Mouse (Mus musculus): ENCODE measurements at regions not wholly inside any gene's neighbourhood (a gene's known extent, or its start where the extent isn't known, plus 50 kb on each side); places are given as distances from the start of the nearest gene placed in this dataset.
A peak's percentile ranks its signal among the peaks of the same experiment; 100 is the strongest.

- DNase-seq (ENCODE audit: low spot score in 2 of 2) = no peak
Observed at GRCm38 (mm10) chr11:112355311-112355710, 426.7 kb upstream of the Sox9 start.

- DNase-seq (ENCODE audit: low spot score in 2 of 2) = peak in 1 of 2 experiments; percentile 6
Observed at GRCm38 (mm10) chr11:112366715-112367114, 415.3 kb upstream of the Sox9 start.

GRCm38 (mm10) chr11:112370941-112371340, 411.1 kb upstream of the Sox9 start:
- no peak for DNase-seq (ENCODE audit: low spot score in 2 of 2)

- DNase-seq (ENCODE audit: low spot score in 2 of 2) = peak in 1 of 2 experiments; percentile 10
Observed at GRCm38 (mm10) chr11:112400069-112400468, 382.0 kb upstream of the Sox9 start.

GRCm38 (mm10) chr11:112407681-112408080, 374.3 kb upstream of the Sox9 start:
- no peak for DNase-seq (ENCODE audit: low spot score in 2 of 2)

- DNase-seq (ENCODE audit: low spot score in 2 of 2) = no peak
Observed at GRCm38 (mm10) chr11:112412434-112412833, 369.6 kb upstream of the Sox9 start.

- no peak for DNase-seq (ENCODE audit: low spot score in 2 of 2)
Observed at GRCm38 (mm10) chr11:112442639-112443038, 339.4 kb upstream of the Sox9 start.

GRCm38 (mm10) chr11:112443890-112444289, 338.1 kb upstream of the Sox9 start:
- no peak for DNase-seq (ENCODE audit: low spot score in 2 of 2)

GRCm38 (mm10) chr11:112449632-112450031, 332.4 kb upstream of the Sox9 start:
- DNase-seq (ENCODE audit: low spot score in 2 of 2) = no peak

- DNase-seq (ENCODE audit: low spot score in 2 of 2) = no peak
Observed at GRCm38 (mm10) chr11:112450227-112450626, 331.8 kb upstream of the Sox9 start.

- no peak for DNase-seq (ENCODE audit: low spot score in 2 of 2)
Observed at GRCm38 (mm10) chr11:112458075-112458474, 323.9 kb upstream of the Sox9 start.

GRCm38 (mm10) chr11:112463121-112463520, 318.9 kb upstream of the Sox9 start:
- peak in 1 of 2 experiments; percentile 17 for DNase-seq (ENCODE audit: low spot score in 2 of 2)

GRCm38 (mm10) chr11:112464386-112464785, 317.6 kb upstream of the Sox9 start:
- no peak for DNase-seq (ENCODE audit: low spot score in 2 of 2)

GRCm38 (mm10) chr11:112470336-112470735, 311.7 kb upstream of the Sox9 start:
- peak; percentile 7 to 91 for DNase-seq (ENCODE audit: low spot score in 2 of 2)

- DNase-seq (ENCODE audit: low spot score in 2 of 2) = no peak
Observed at GRCm38 (mm10) chr11:112473237-112473636, 308.8 kb upstream of the Sox9 start.

GRCm38 (mm10) chr11:112473681-112474080, 308.3 kb upstream of the Sox9 start:
- DNase-seq (ENCODE audit: low spot score in 2 of 2) = no peak

- no peak for DNase-seq (ENCODE audit: low spot score in 2 of 2)
Observed at GRCm38 (mm10) chr11:112480360-112480759, 301.7 kb upstream of the Sox9 start.

- peak in 1 of 2 experiments; percentile 40 for DNase-seq (ENCODE audit: low spot score in 2 of 2)
Observed at GRCm38 (mm10) chr11:112501781-112502180, 280.2 kb upstream of the Sox9 start.

- no peak for DNase-seq (ENCODE audit: low spot score in 2 of 2)
Observed at GRCm38 (mm10) chr11:112519076-112519475, 262.9 kb upstream of the Sox9 start.

- DNase-seq (ENCODE audit: low spot score in 2 of 2) = no peak
Observed at GRCm38 (mm10) chr11:112524983-112525382, 257.0 kb upstream of the Sox9 start.

GRCm38 (mm10) chr11:112542573-112542972, 239.5 kb upstream of the Sox9 start:
- no peak for DNase-seq (ENCODE audit: low spot score in 2 of 2)

- no peak for DNase-seq (ENCODE audit: low spot score in 2 of 2)
Observed at GRCm38 (mm10) chr11:112543473-112543872, 238.6 kb upstream of the Sox9 start.

GRCm38 (mm10) chr11:112545231-112546010, 236.6 kb upstream of the Sox9 start:
- DNase-seq (ENCODE audit: low spot score in 2 of 2) = no peak

Measured in left cerebral cortex, adult 8-10 months (tissue).